Mouse (Mus musculus) thymus, postnatal 10 days (tissue): ENCODE results near the gene Tsacc.
A peak's percentile ranks its signal among the peaks of the same experiment; 100 is the strongest.
"Not testable (repeated sequence)": the region's sequence is repeated elsewhere in the genome, so short reads cannot be mapped to it uniquely, and the experiment has no call there.

Source experiments
- DNase-seq, 2 experiments: peaks; one replicate each; pipeline ENCODE4 v3.0.0; 2021; ENCODE audit warnings: low spot score in 2 of 2

Tsacc gene

DNA sequence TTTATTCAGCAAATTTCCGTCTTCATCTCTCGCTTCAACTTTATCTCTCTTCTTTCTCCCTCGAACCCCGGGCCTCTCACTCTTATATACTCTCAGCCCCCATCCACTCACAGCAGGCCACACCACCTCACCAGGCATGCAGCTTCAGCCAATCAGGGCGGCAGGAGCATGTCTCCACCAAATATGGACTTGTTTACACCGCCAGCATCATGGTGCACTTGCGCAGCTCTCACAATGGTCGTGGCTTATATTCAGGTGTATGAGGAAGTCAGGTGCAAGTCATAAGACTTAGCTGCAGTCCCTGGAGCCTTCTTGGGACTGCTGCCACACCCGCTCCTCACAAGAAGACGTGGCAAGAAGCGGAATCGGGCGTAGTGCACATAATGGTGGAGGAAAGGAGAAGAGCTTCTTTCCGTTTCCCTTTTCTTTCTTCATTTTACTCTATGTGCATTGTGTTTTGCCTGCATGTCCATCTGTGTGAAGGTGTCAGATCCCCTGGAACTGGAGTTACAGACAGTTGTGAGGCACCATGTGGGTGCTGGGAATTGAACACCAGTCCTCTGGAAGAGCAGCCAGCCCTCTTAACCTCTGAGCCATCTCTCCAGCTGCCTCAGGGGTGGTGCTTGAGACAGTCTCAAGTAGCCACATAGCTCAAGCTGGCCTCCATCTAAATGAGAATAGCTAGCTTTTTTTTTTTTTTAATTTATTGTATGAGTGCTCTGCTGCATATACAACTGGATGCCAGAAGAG is 11.8 kb downstream of the Tsacc start:
- not testable (repeated sequence) for DNase-seq

DNA sequence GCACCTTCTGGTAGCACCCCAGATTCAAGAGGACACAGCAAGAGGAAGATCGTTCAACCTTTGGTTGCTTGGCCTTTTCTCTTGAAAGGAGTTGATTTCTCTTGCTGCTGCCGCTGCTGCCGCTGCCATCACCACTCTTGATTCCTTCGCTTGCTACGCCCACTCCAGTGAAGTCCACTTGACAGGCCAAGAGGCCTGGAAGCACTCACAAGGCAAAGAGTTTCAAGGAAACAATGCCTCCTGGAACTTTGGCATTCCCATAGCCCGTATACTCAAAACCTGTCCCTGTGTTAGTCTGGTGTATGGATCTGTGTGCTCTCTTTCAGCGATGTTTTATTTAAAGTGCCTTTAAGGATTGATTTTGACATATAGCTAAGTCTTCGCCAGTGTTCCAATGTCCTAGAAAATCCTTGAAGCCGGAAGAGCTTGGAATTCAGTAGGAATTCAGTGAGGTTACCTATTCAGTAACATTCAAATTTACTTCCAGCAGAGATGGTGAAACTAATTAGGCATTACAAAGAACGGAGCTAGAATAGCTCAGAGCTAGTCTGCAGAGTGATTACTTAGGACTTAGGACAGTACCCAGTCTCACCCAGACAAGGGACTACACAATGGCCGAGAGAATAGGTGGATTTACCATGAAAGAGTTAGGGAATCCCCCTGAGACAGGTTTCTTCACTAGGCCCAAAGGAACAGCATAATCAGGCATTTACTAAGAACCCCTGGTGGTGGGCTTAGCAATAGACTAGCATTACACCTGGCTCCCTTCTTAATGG is 15.5 kb downstream of the Tsacc start:
- DNase-seq: not testable (repeated sequence)

DNA sequence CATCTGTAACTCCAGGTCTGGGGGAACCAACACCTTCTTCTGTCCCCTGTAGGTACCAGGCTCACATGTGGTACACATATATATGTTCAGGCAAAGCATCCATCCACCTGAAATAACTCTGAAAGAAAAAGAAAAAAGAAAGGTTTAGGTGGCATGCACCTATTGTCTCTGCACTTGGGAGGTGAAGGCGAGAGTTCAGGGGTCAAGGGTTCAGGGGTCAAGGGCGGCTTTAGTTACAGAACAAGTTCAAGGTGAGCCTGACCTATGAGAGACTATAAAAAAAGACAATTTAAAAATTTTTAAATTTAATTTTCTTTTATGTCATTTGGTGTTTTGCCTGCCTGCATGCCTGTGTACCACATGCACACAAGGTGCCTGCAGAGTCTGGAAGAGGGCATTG is 16.8 kb downstream of the Tsacc start:
- no peak for DNase-seq

GRCm38 (mm10) chr3:88276529-88277143 is 20.2 kb downstream of the Tsacc start:
- no peak for DNase-seq

- DNase-seq: no peak
These were observed 20.7 kb downstream of the Tsacc start for GRCm38 (mm10) chr3:88276121-88276520.

DNA sequence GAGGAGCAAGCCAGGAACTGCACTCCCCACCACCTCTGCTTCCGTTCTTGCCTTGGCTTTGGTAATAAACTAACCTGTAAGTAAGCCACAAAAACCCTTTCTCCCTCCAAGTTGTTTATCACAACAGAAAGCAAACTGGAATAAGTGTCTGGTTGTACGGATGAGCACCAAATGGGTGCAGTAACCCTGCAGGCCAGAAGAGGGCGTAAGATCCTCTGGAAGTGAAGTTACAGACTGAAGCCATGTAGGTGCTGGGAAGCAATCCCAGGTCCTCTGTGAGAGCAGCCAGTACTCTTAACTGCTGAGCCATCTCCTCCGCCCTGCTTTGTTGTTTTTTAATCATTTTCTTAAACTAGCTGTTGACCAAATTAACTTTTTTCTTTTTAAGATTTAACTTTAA is 22.8 kb downstream of the Tsacc start:
- no peak for DNase-seq

- no peak for DNase-seq
These were observed 24.9 kb downstream of the Tsacc start for GRCm38 (mm10) chr3:88271859-88272258.

- not testable (repeated sequence) for DNase-seq
These were observed 25.5 kb downstream of the Tsacc start for GRCm38 (mm10) chr3:88271298-88271697.

GRCm38 (mm10) chr3:88268991-88269390 is 27.8 kb downstream of the Tsacc start:
- DNase-seq: no peak

- not testable (repeated sequence) for DNase-seq
These were observed 28.8 kb downstream of the Tsacc start for GRCm38 (mm10) chr3:88268014-88268413.

DNA sequence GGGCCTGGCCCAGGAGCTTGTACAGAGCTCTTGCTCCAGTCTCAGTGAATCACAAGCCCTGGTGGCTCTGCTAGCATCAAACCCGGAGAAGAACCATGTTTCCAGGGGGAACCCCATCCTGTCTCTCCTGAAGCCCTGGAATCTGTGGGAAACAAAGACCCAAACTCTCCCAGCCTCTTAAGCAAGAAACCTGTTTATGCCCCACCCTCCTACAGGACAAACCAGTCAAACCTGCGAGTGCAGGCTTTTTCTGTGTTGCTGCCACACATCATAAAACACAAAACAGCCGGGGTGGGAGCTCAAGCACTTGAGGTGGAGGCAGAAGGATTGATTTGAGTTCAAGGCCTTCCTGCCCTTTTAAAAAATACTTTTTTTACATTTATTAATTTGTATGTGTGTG is 34.5 kb downstream of the Tsacc start:
- no peak for DNase-seq

- DNase-seq: no peak
These were observed 40.4 kb downstream of the Tsacc start for GRCm38 (mm10) chr3:88256382-88256781.

GRCm38 (mm10) chr3:88255950-88256349 is 40.8 kb downstream of the Tsacc start:
- no peak for DNase-seq

- no peak for DNase-seq
These were observed 42.4 kb downstream of the Tsacc start, which contains the start of gene Rhbg for GRCm38 (mm10) chr3:88254268-88254926. Gene Rhbg, minus strand, starts transcription at chr3:88254709.

- DNase-seq: no peak
These were observed 44.1 kb downstream of the Tsacc start for GRCm38 (mm10) chr3:88252739-88253138.

- DNase-seq: no peak
These were observed 48.4 kb downstream of the Tsacc start for GRCm38 (mm10) chr3:88248406-88248805.

DNA sequence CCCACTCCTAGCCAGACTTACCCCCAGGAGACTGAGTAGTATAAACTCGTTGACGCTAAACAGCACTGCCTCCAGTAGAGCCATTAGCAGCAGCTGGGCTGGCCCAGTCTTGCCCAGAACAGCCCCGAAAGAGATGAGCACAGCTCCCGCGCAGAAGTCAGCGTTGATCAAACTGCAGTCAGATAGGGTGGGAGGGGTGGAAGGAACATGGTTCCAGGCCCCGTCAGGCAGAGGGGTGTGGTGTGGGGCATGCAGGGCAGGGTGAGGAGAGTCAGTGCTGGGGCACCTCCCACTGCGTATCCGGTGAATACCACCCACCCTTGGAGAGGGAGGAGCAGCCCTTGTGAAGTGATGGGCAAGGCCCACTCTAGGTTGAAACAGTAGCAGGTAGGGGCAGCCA is 49.1 kb downstream of the Tsacc start:
- DNase-seq: no peak

DNA sequence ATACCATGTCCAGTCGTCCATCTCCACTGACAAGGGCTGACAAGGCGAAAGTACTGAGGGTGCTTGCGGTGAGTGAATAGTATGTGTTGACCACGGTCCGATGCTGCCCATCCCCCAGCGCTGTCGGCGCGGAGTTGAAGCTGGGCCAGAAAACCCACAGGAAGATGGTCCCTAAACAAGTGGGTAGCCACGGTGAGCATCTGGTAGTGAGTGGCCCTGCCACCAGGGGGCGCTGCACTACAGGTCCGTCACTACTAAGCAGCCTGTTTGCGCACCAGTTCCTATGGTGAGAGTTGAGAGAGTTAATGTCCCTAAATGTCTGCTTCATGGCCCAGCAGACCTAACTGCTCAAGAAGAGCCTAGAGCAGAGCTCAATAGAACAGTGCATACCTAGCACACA is 51.0 kb downstream of the Tsacc start:
- DNase-seq: peak; percentile 54 to 86

DNA sequence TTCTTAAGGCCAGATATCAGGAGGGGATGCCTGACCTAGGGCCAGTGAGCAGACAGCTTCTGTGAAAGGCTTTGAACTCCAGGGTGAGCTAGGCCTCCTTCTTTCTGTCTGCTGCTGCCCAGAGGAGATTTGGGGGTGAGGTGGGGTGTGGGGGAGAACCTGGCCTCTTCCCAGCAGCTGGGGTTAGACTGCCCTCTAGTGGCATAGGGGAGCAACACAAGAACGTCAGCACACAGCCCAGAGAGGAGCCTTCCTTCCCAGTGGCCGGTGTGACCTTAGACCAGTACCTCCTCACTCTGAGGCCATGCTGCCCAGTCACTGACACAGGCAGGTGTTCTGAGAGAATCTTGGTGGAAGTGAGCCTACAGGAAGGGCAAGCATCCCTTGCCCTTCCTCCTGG is 52.7 kb downstream of the Tsacc start:
- peak; percentile 23 to 62 for DNase-seq

DNA sequence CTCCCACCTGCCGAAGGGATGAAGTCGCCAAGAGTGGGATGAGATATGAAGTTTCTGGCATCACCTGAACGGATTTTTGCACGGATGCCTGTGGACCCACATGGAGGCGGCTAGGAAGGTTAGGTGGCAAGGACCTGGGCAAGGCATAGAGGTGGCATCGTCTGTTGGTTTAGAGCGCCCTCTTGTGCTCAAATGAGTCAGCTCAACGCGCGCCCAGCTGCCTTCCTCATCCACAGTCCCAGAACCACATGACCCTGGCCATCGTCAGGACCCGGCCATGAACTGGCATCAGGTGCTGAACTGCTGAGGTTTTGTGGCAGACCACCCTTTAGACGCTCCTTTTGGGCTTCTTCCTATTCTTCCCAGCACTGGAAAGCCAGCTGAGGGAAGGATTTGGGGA is 54.3 kb downstream of the Tsacc start:
- peak; percentile 36 to 79 for DNase-seq

GRCm38 (mm10) chr3:88241045-88241786 is 55.6 kb downstream of the Tsacc start:
- no peak for DNase-seq
